Comparison of ENCODE assay signal across 8 mouse cellular contexts in genomic region chr7:120103019-120103567, GRCm38 (mm10). TPM values are rescaled to one million over a fixed set of nuclear protein-coding genes. Genes with fewer than 3 reads are reported as not detected.
DNase-seq lines count a peak whose midpoint lies in the region; ATAC-seq lines count a peak whose summit lies in the region.

No protein-coding gene starts in this region.

- peak overlapping the region; percentile 52 for H3K4me3 ChIP-seq in forebrain, embryonic 12.5 days (replicated peaks)
- H3K4me3 ChIP-seq in hindbrain, embryonic 15.5 days, result peak overlapping the region; percentile 60
- H3K4me3 ChIP-seq in liver, embryonic 11.5 days (ENCODE audit: low read depth, low read length), result peak overlapping the region; percentile 64
- H3K4me3 ChIP-seq in midbrain, embryonic 16.5 days (ENCODE audit: low read depth, low read length), result peak overlapping the region; percentile 46

- H3K27me3 ChIP-seq in forebrain, embryonic 12.5 days, result peaks cover 28% of the 10 kb centered on the region
- no peaks in the 10 kb centered on the region for H3K27me3 ChIP-seq in hindbrain, embryonic 15.5 days
- H3K27me3 ChIP-seq in liver, embryonic 11.5 days (replicated peaks; ENCODE audit: control insufficient read depth, insufficient read depth, low read length), result no peaks in the 10 kb centered on the region
- H3K27me3 ChIP-seq in midbrain, embryonic 16.5 days (ENCODE audit: control insufficient read depth, insufficient read depth, low read depth, low read length), result peaks cover 4% of the 10 kb centered on the region; the same call in 1 of the 2 replicates

- H3K36me3 ChIP-seq in forebrain, embryonic 12.5 days (replicated peaks), result no peaks in the 10 kb centered on the region
- H3K36me3 ChIP-seq in hindbrain, embryonic 15.5 days, result no peaks in the 10 kb centered on the region
- no peaks in the 10 kb centered on the region for H3K36me3 ChIP-seq in liver, embryonic 11.5 days (ENCODE audit: control insufficient read depth, insufficient read depth, low read length)
- H3K36me3 ChIP-seq in midbrain, embryonic 16.5 days (ENCODE audit: control insufficient read depth, insufficient read depth, low read length), result no peaks in the 10 kb centered on the region

- peak overlapping the region; percentile 63; the same call in 1 of the 2 replicates for H3K9ac ChIP-seq in forebrain, embryonic 12.5 days
- H3K9ac ChIP-seq in hindbrain, embryonic 15.5 days, result peak overlapping the region; percentile 51; the same call in 1 of the 2 replicates
- no peak overlapping the region for H3K9ac ChIP-seq in liver, embryonic 11.5 days (ENCODE audit: low read depth, low read length)
- peak overlapping the region; percentile 63 for H3K9ac ChIP-seq in midbrain, embryonic 16.5 days (ENCODE audit: low read depth, low read length)

- H3K27ac ChIP-seq in forebrain, embryonic 12.5 days, result no peak overlapping the region
- H3K27ac ChIP-seq in hindbrain, embryonic 15.5 days (replicated peaks), result no peak overlapping the region
- H3K27ac ChIP-seq in liver, embryonic 11.5 days (ENCODE audit: low read depth, low read length), result no peak overlapping the region
- no peak overlapping the region for H3K27ac ChIP-seq in midbrain, embryonic 16.5 days (ENCODE audit: low read length)

- peak overlapping the region; percentile 77 for H3K4me2 ChIP-seq in forebrain, embryonic 12.5 days
- peak overlapping the region; percentile 87 for H3K4me2 ChIP-seq in hindbrain, embryonic 15.5 days
- peak overlapping the region; percentile 65 for H3K4me2 ChIP-seq in liver, embryonic 11.5 days
- H3K4me2 ChIP-seq in midbrain, embryonic 16.5 days (ENCODE audit: low read length), result peak overlapping the region; percentile 91

- 3% methylated on average over 25 of the region's 25 CpGs for WGBS in forebrain, embryonic 12.5 days
- 4% methylated on average over 25 of the region's 25 CpGs for WGBS in hindbrain, embryonic 15.5 days
- 7% methylated on average over 25 of the region's 25 CpGs for WGBS in liver, embryonic 11.5 days
- 2% methylated on average over 25 of the region's 25 CpGs for WGBS in midbrain, embryonic 16.5 days

- H3K9me3 ChIP-seq in forebrain, embryonic 12.5 days, result no peaks in the 10 kb centered on the region
- H3K9me3 ChIP-seq in hindbrain, embryonic 15.5 days, result no peaks in the 10 kb centered on the region
- H3K9me3 ChIP-seq in liver, embryonic 11.5 days (ENCODE audit: control insufficient read depth, low read length), result no peaks in the 10 kb centered on the region
- H3K9me3 ChIP-seq in midbrain, embryonic 16.5 days (replicated peaks; ENCODE audit: control insufficient read depth, low read length, poor library complexity, severe bottlenecking), result no peaks in the 10 kb centered on the region

- ATAC-seq in forebrain, embryonic 12.5 days (ENCODE audit: low FRiP score), result no peak
- ATAC-seq in hindbrain, embryonic 15.5 days (ENCODE audit: low FRiP score, low read depth), result peak; percentile 20; the same call in 1 of the 2 replicates
- 0 out of 2 replicates have a peak, but pooled peaks have one; percentile 21 for ATAC-seq in liver, embryonic 11.5 days (replicated peaks; ENCODE audit: low FRiP score)
- ATAC-seq in midbrain, embryonic 16.5 days, result peak; percentile 39; the same call in 1 of the 2 replicates

- H3K4me1 ChIP-seq in forebrain, embryonic 12.5 days, result peaks cover 14% of the 10 kb centered on the region
- H3K4me1 ChIP-seq in hindbrain, embryonic 15.5 days (replicated peaks), result peaks cover 10% of the 10 kb centered on the region
- H3K4me1 ChIP-seq in liver, embryonic 11.5 days (replicated peaks; ENCODE audit: control insufficient read depth, insufficient read depth, low read length), result no peaks in the 10 kb centered on the region; the same call in 1 of the 2 replicates
- peaks cover 7% of the 10 kb centered on the region; the same call in 1 of the 2 replicates for H3K4me1 ChIP-seq in midbrain, embryonic 16.5 days (ENCODE audit: control insufficient read depth, insufficient read depth, low read length)

- peak; percentile 47 for DNase-seq in R1 (ENCODE audit: low read depth, low spot score)
- peak; percentile 45 for DNase-seq in brain, adult 2 months (ENCODE audit: low read depth, low spot score)
- peak; percentile 42 for DNase-seq in liver, embryonic 11.5 days (ENCODE audit: low spot score)
- DNase-seq in thymus, postnatal 14 days, result no peak
- no peak for DNase-seq in layer of hippocampus, postnatal 14 days (ENCODE audit: low spot score in 2 of 2)

RNA-seq across cellular contexts. Expression of gene Tmem159, which starts 0.9 kb away (rescaled TPM):
- 8.0 and 8.9 TPM in 2 replicates for polyA plus RNA-seq in forebrain, embryonic 12.5 days (2016; fragmentation: Nextera tagmentation; extraction: Ambion mirVana)
- 14.0 and 16.2 TPM in 2 replicates for polyA plus RNA-seq in hindbrain, embryonic 15.5 days (2015; fragmentation: Nextera tagmentation; extraction: Ambion mirVana)
- polyA plus RNA-seq in liver, embryonic 11.5 days (2014; fragmentation: Nextera tagmentation; extraction: Ambion mirVana), result 5.7 and 7.7 TPM in 2 replicates
- polyA plus RNA-seq in midbrain, embryonic 16.5 days (2015; fragmentation: Nextera tagmentation; extraction: Ambion mirVana), result 12.9 and 31.7 TPM in 2 replicates
- 10 to 100 TPM; 16.3 to 17.0 TPM for total RNA-seq in layer of hippocampus, postnatal 14 days (2021)

RNA-seq across cellular contexts. Expression of gene Dnah3, which starts 8.0 kb away (rescaled TPM):
- 0.04 and 0.11 TPM in 2 replicates for polyA plus RNA-seq in forebrain, embryonic 12.5 days (2016; fragmentation: Nextera tagmentation; extraction: Ambion mirVana)
- polyA plus RNA-seq in hindbrain, embryonic 15.5 days (2015; fragmentation: Nextera tagmentation; extraction: Ambion mirVana), result 0.03 TPM in 1 of 2 replicates, not detected in the other
- not detected in 2 replicates for polyA plus RNA-seq in liver, embryonic 11.5 days (2014; fragmentation: Nextera tagmentation; extraction: Ambion mirVana)
- polyA plus RNA-seq in midbrain, embryonic 16.5 days (2015; fragmentation: Nextera tagmentation; extraction: Ambion mirVana), result 0.11 and 0.15 TPM in 2 replicates
- total RNA-seq in layer of hippocampus, postnatal 14 days (2021), result under 1 TPM; 0.38 to 0.62 TPM

RNA-seq across cellular contexts. Expression of gene Zp2, which starts 42.0 kb away (rescaled TPM):
- polyA plus RNA-seq in forebrain, embryonic 12.5 days (2016; fragmentation: Nextera tagmentation; extraction: Ambion mirVana), result not detected in 2 replicates
- polyA plus RNA-seq in hindbrain, embryonic 15.5 days (2015; fragmentation: Nextera tagmentation; extraction: Ambion mirVana), result not detected in 2 replicates
- polyA plus RNA-seq in liver, embryonic 11.5 days (2014; fragmentation: Nextera tagmentation; extraction: Ambion mirVana), result not detected in 2 replicates
- polyA plus RNA-seq in midbrain, embryonic 16.5 days (2015; fragmentation: Nextera tagmentation; extraction: Ambion mirVana), result not detected in 2 replicates
- under 1 TPM; 0.21 to 0.41 TPM for total RNA-seq in layer of hippocampus, postnatal 14 days (2021)

Comparison
In these comparisons a context has a peak if more than half of its experiments do, and no peak if none do; other contexts are left out.
1. DNase-seq: peak in R1 (single experiment), brain, adult 2 months (single experiment) and liver, embryonic 11.5 days (single experiment); none in thymus, postnatal 14 days (single experiment) and layer of hippocampus, postnatal 14 days (0 of 2).
2. Peak in every context shown above with its lines, with median percentiles within 50 percentile points of each other: H3K4me2 ChIP-seq and H3K4me3 ChIP-seq.